Mouse (Mus musculus) lung, embryonic 14.5 days (tissue): ENCODE data around the gene Pced1a. TPM values are rescaled to one million over a fixed set of nuclear protein-coding genes. Genes with fewer than 3 reads are reported as not detected.

Source experiments
- ATAC-seq: fragments of 200-750 bp; cut with Nextera tagmentation; 2 replicates; pipeline ENCODE4 v1.8.0; 2017; ENCODE audit warnings: mild to moderate bottlenecking, moderate TSS enrichment, moderate library complexity; ENCODE audit not compliant: insufficient read depth
- DNase-seq: peaks from one replicate; pipeline ENCODE4 v3.0.0-alpha.2; 2015
- H3K27ac ChIP-seq: fragments of 300-500 bp; sonication (generic); 2 replicates; pipeline ENCODE4 v1.5.1; 2014; ENCODE audit warnings: low read depth, mild to moderate bottlenecking, moderate library complexity
- H3K27me3 ChIP-seq: fragments of 300-500 bp; sonication (generic); 2 replicates; pipeline ENCODE4 v1.6.1; 2014; ENCODE audit warnings: low read length, control low read depth; ENCODE audit not compliant: insufficient read depth
- H3K36me3 ChIP-seq: fragments of 300-500 bp; sonication (generic); 2 replicates; pipeline ENCODE4 v1.6.1; 2014; ENCODE audit warnings: control low read depth; ENCODE audit not compliant: insufficient read depth
- H3K4me1 ChIP-seq: fragments of 300-500 bp; sonication (generic); 2 replicates; pipeline ENCODE4 v1.6.1; 2014; ENCODE audit warnings: antibody characterized with exemption, control low read depth; ENCODE audit not compliant: insufficient read depth
- H3K4me2 ChIP-seq: fragments of 300-500 bp; sonication (generic); 2 replicates; pipeline ENCODE4 v1.6.1; 2014; ENCODE audit warnings: mild to moderate bottlenecking
- H3K4me3 ChIP-seq: fragments of 300-500 bp; sonication (generic); 2 replicates; pipeline ENCODE4 v1.5.1; 2014; ENCODE audit warnings: low read depth, low read length
- H3K9ac ChIP-seq: fragments of 300-500 bp; sonication (generic); 2 replicates; pipeline ENCODE4 v1.6.1; 2014
- H3K9me3 ChIP-seq: fragments of 300-500 bp; sonication (generic); 2 replicates; pipeline ENCODE4 v1.6.1; 2016; ENCODE audit warnings: low read depth, low read length, control low read depth
- CTCF ChIP-seq: IDR thresholded peaks from 2 replicates; pipeline ENCODE4 v1.5.1; 2016; ENCODE audit warnings: antibody characterized with exemption, low read depth
- WGBS: fragments of 180-500 bp; shearing (Covaris S2); extraction: QIAGEN DNeasy Blood & Tissue Kit; methylation state at CpG from one replicate; pipeline ENCODE4 v1.1.7; 2014; 5-methylcytosine and 5-hydroxymethylcytosine counted together
- polyA plus RNA-seq: library from polyadenylated mRNA; unstranded; fragments of >200 nt; fragmentation: Nextera tagmentation; extraction: Ambion mirVana; gene quantifications from 2 replicates; pipeline ENCODE4 v1.2.1, GENCODE M21; 2014

The Pced1a gene
- polyA plus RNA-seq = 10.8 and 13.5 TPM in 2 replicates

DNA sequence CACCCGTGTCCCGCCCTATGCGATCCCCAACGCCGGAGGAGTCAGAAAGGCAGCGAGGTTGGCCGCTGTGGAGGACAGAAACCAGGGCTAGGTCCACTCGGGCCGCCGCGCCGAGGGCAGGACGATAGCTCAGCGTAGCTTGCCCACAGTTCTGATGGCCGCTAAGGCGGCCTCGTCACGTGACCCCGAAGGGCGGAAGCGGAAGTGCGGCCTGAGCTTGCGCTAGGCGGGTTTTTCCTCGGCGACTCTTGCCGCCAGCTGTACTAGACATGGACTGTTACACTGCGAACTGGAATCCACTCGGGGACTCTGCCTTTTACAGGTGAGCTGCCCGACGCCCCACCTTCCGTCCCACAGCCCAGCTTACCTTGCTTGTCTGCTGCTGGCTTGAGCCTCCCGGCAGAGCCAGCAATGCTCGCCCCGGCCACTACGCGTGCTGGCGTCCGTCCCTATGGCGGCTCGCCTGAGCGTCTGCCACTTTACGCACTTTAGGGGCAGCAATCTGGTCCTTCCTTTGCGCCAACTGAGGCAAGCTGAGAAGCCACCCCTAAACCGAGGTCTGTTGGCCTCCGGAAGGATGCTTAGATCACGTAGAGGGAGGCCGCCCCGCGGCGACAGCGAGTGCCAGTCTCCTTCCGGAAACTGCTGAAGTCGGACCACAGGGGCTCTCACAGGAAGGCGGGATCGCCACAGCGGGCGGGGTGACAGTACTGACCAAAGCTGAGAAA, at the start of gene Pced1a, which contains the start of gene Vps16:
TSS of gene Pced1a (minus strand) at position 576 of the 728 bp plus-strand sequence.
TSS of gene Vps16 (plus strand) at position 214 of the 728 bp plus-strand sequence.
- peak within 1 kb of the TSS; percentile 72 for H3K4me3 ChIP-seq
- H3K27me3 ChIP-seq = no peaks in the 10 kb centered on the region
- ATAC-seq = peak; percentile 96
- peak within 1 kb of the TSS; percentile 94 for H3K4me2 ChIP-seq
- H3K27ac ChIP-seq = peak within 1 kb of the TSS; percentile 84
- WGBS = under 1% methylated on average over 58 of the region's 58 CpGs
- TF ChIP-seq CTCF = peak; percentile 73
- peak within 1 kb of the TSS; percentile 83 for H3K9ac ChIP-seq
- peaks cover 13% of the 10 kb centered on the region; the same call in 1 of the 2 replicates for H3K36me3 ChIP-seq
- peak; percentile 97 for DNase-seq
- peaks cover 14% of the 10 kb centered on the region; the same call in 1 of the 2 replicates for H3K4me1 ChIP-seq
- no peaks in the 10 kb centered on the region for H3K9me3 ChIP-seq

DNA sequence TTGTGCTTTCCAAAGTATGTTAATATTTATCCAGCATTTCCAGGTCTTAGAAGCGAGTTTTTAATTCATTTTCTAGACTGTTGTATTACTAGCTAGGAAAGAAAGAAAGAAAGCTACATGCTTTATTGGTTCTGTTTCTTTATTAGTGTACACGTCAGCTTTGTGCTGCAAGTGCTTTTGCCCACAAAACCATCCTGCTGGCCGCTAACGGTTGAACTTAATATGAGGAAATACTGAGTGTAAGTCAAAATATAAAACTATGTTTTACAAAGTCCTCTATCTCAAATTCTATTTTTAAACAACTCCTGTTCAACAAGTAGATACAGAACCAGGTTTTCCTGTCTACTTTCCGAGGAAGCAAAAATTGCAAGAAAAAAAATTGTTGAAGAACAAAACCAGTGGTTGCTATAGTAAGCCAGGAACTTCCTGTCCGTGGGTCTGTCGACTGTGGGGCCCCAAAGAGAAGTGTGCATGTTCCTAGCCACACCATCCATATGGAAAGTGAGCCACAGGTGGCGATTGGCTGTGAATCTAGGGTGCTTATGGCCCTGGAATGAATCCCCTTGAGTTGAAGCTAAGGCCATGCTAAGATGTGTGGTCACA, 48.5 kb upstream of the Pced1a start:
- H3K27ac ChIP-seq = no peak overlapping the region
- H3K4me2 ChIP-seq = no peak overlapping the region
- no peaks in the 10 kb centered on the region for H3K9me3 ChIP-seq
- H3K36me3 ChIP-seq = no peaks in the 10 kb centered on the region
- no peak for DNase-seq
- ATAC-seq = no peak
- TF ChIP-seq CTCF = no peak
- no peak overlapping the region for H3K4me3 ChIP-seq
- H3K9ac ChIP-seq = no peak overlapping the region
- no peaks in the 10 kb centered on the region for H3K4me1 ChIP-seq
- 64% methylated on average over 8 of the region's 8 CpGs for WGBS
- H3K27me3 ChIP-seq = no peaks in the 10 kb centered on the region; the same call in 1 of the 2 replicates

DNA sequence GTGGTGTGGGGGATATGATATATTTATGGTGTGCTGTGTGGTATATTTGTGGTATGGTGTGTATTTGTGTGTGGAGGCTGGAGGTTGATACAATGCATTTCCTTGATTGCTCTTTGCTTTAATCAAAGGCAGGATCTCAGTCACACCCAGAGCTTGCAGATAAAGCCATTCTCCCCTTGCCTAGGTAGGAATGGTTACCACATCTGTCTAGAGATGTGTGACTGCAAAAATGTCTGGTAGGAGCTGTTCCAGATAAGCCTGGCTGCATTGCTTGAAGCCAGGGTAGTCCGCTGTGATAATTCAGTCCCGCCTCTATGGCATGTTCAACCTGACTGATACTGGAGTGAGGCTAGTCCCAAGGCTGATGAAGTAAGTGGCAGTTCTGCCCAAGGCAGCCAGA, 45.4 kb upstream of the Pced1a start:
- no peak for DNase-seq
- H3K9me3 ChIP-seq = no peaks in the 10 kb centered on the region
- H3K9ac ChIP-seq = no peak overlapping the region
- H3K4me2 ChIP-seq = no peak overlapping the region
- no peaks in the 10 kb centered on the region; the same call in 1 of the 2 replicates for H3K27me3 ChIP-seq
- H3K4me1 ChIP-seq = no peaks in the 10 kb centered on the region
- 87% methylated on average over 2 of the region's 2 CpGs for WGBS
- no peak; the same call in 1 of the 2 replicates for ATAC-seq
- no peak overlapping the region for H3K27ac ChIP-seq
- H3K36me3 ChIP-seq = no peaks in the 10 kb centered on the region
- TF ChIP-seq CTCF = no peak
- H3K4me3 ChIP-seq = no peak overlapping the region

DNA sequence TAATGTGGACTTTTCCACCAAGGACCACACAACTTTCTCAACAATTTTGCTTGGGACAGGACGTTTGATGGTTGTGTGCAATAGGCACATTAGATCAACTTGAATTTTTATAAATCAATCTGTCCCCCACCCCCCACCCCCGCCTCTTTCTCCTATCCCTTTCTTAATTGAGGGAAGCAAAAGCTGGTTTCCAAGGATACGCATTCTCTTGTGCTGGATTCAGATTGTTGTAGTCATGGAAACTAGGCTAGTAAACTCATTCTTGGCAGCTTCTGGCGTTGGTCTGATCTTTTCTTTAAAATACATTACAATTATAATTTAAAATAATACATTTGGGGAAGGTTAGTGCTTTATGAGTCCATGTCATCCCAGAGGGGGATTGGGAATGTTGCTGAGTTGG, 44.9 kb upstream of the Pced1a start:
- DNase-seq = no peak
- Histone ChIP-seq H3K4me3 (no peak overlapping the region), H3K27me3 (no peaks in the 10 kb centered on the region), H3K9ac (no peak overlapping the region), H3K27ac (no peak overlapping the region), H3K4me1 (no peaks in the 10 kb centered on the region), H3K9me3 (no peaks in the 10 kb centered on the region), H3K36me3 (no peaks in the 10 kb centered on the region), H3K4me2 (no peak overlapping the region)
- no peak for TF ChIP-seq CTCF
- WGBS = 65% methylated on average over 4 of the region's 4 CpGs
- ATAC-seq = no peak

DNA sequence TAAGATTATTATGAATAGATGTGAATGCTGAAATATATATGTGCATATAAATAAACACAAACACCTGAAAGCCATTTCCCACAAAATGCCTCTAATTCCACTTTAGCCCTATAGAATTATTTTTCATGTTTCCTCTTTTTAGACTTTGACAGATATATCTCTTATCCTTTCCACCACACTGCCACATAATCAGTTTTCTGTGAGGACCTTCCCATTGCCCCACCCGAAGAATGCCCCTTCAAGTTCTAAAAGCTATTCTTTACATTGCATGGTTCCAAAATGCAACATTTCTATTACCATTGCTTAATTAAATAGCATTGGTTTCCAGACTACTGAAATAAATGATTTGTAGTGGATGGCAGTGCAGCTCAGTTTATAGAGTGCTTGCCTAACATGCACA, 41.9 kb upstream of the Pced1a start:
- no peak for TF ChIP-seq CTCF
- no peak overlapping the region for H3K4me3 ChIP-seq
- no peaks in the 10 kb centered on the region for H3K9me3 ChIP-seq
- no peaks in the 10 kb centered on the region for H3K4me1 ChIP-seq
- no peak overlapping the region for H3K4me2 ChIP-seq
- no peak overlapping the region for H3K27ac ChIP-seq
- H3K27me3 ChIP-seq = no peaks in the 10 kb centered on the region
- no peaks in the 10 kb centered on the region for H3K36me3 ChIP-seq
- no peak for DNase-seq
- H3K9ac ChIP-seq = no peak overlapping the region
- WGBS = 78% methylated on average over 1 of the region's 1 CpGs
- no peak for ATAC-seq

DNA sequence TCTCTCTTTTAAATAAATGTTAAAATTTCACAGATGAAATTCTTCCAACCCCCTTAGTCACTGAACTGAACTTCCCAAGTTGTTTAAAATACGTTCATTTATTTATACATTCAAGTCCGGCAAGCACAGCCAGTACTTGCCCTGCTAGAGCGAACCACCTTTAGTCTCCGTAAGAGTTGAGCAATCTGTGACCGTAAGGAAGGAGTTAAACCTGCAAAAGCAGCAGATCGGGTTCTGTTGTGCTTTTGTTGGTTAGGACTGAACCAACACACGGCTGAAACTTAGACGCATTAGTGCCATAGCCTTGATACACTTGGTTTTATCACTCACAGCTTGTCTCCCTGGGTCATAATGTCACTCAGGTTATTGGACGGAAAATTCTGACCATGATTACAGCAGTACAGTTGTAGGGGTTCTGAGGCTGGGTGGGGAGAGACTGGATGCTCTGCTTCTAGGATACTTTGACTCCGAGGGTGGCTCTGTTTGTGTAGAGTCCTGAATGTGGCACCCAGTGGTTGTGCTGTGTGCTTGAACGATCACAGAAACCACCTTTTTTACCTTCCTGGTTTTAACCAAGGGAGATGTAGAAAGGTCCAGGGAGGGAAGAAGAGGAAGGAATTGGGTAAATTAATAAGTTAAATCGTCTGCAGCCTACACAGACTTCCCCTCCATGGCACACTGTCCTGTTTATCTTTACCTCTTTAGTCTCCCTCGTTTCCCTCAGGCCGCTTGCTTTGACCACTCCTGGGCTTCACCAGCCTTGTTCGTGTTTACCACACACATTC, 37.0 kb upstream of the Pced1a start:
- Histone ChIP-seq H3K36me3 (no peaks in the 10 kb centered on the region), H3K4me3 (no peak overlapping the region), H3K9me3 (no peaks in the 10 kb centered on the region), H3K27ac (no peak overlapping the region), H3K9ac (no peak overlapping the region), H3K4me2 (no peak overlapping the region), H3K4me1 (no peaks in the 10 kb centered on the region), H3K27me3 (no peaks in the 10 kb centered on the region)
- ATAC-seq = no peak
- WGBS = 40% methylated on average over 15 of the region's 15 CpGs
- TF ChIP-seq CTCF = no peak
- no peak for DNase-seq

DNA sequence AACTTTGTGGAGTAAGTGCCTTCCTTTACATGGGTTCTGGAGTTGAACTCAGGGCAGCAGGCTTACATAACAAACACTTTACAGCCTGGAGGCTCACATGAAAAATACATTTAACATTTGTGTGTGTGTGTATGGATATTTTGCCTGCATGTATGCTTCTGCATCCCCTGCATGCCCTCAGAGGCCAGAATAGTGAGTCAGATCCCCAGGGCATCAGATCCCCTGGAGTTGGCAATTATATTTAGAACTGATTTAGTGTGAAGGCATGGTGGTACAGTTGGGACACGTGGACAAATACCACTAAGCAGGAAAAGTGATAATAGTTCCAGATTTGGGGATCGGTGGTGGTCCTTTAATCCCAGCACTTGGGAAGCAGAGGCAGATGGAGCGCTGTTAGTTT, 35.1 kb upstream of the Pced1a start:
- Histone ChIP-seq H3K36me3 (no peaks in the 10 kb centered on the region), H3K4me1 (no peaks in the 10 kb centered on the region), H3K4me2 (no peak overlapping the region), H3K9ac (no peak overlapping the region), H3K9me3 (no peaks in the 10 kb centered on the region), H3K27me3 (no peaks in the 10 kb centered on the region), H3K4me3 (no peak overlapping the region), H3K27ac (no peak overlapping the region)
- DNase-seq (no peak), ATAC-seq (no peak)
- 85% methylated on average over 3 of the region's 3 CpGs for WGBS
- TF ChIP-seq CTCF = no peak
